Mouse (Mus musculus): ENCODE measurements around the gene Mip. TPM values are rescaled to one million over a fixed set of nuclear protein-coding genes. Genes with fewer than 3 reads are reported as not detected.
A peak's percentile ranks its signal among the peaks of the same experiment; 100 is the strongest.
"Not testable (repeated sequence)": the region's sequence is repeated elsewhere in the genome, so short reads cannot be mapped to it uniquely, and the experiment has no call there.

Gene Mip
- polyA plus RNA-seq, 1 experiment = not detected

DNA sequence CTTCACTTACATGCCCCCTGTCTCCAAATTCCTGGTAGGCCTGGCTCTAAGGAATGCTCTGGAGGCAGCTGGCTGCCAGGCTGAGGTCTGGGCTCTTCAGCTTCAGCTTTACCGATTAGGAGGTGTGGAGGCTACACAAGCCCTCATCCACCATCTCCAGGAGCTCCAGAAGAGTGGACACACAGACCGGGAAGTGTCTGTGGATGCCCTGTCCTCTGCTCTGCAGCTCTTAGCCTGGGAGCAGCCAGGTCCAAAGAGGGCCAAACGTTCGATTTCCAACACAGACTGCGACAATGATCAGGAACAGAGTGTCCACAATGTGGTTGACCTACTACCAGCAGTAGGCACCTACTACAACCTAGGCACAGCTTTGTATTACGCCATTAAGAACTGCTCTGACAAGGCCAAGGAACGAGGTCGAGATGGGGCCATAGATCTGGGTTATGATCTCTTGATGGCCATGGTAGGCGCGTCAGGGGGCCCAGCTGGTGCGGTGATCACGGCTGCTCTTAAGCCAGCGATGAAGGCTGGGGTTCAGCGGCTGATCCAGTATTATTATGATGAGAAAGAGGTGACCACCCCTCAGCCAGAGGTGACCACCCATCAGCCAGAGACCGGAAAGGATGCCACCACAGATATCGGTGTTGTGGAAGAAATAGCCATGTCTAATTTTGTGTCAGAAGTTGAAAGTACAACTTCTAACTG lies 43.7 kb downstream of the Mip start:
- H3K9me3 ChIP-seq (ENCODE audit: control insufficient read depth, low read length) = no peaks in the 10 kb centered on the region
- peaks cover 2% of the 10 kb centered on the region; the same call in 1 of the 2 replicates for H3K36me3 ChIP-seq (ENCODE audit: control insufficient read depth)
- H3K4me3 ChIP-seq (replicated peaks) = peak overlapping the region; percentile 86
- H3K4me1 ChIP-seq (ENCODE audit: control insufficient read depth) = peaks cover 29% of the 10 kb centered on the region
- TF ChIP-seq TAL1 (IDR thresholded peaks at IDR 0.05; ENCODE audit: low read length) = no peak
- TF ChIP-seq GATA1 (IDR thresholded peaks at IDR 0.05; ENCODE audit: low read length) = no peak
- no peaks in the 10 kb centered on the region for H3K27me3 ChIP-seq (ENCODE audit: control insufficient read depth)

- TF ChIP-seq GATA1 (IDR thresholded peaks at IDR 0.05; ENCODE audit: low read length) (no peak), TAL1 (IDR thresholded peaks at IDR 0.05; ENCODE audit: low read length) (no peak)
- H3K36me3 ChIP-seq (ENCODE audit: control insufficient read depth) = peaks cover 4% of the 10 kb centered on the region; the same call in 1 of the 2 replicates
- no peaks in the 10 kb centered on the region for H3K9me3 ChIP-seq (ENCODE audit: control insufficient read depth, low read length)
- H3K27me3 ChIP-seq (ENCODE audit: control insufficient read depth) = no peaks in the 10 kb centered on the region
- peak within 1 kb of the TSS; percentile 86 for H3K4me3 ChIP-seq (replicated peaks)
- peaks cover 32% of the 10 kb centered on the region for H3K4me1 ChIP-seq (ENCODE audit: control insufficient read depth)
These were observed 44.7 kb downstream of the Mip start, which contains the start of gene Stat2 for GRCm38 (mm10) chr10:128270287-128270841. TSS of gene Stat2 (plus strand) at chr10:128270559.

- H3K4me3 ChIP-seq (replicated peaks) = peak overlapping the region; percentile 86
- TF ChIP-seq GATA1 (IDR thresholded peaks at IDR 0.05; ENCODE audit: low read length) (no peak), TAL1 (IDR thresholded peaks at IDR 0.05; ENCODE audit: low read length) (no peak)
- no peaks in the 10 kb centered on the region for H3K9me3 ChIP-seq (ENCODE audit: control insufficient read depth, low read length)
- H3K36me3 ChIP-seq (ENCODE audit: control insufficient read depth) = peaks cover 4% of the 10 kb centered on the region; the same call in 1 of the 2 replicates
- H3K4me1 ChIP-seq (ENCODE audit: control insufficient read depth) = peaks cover 32% of the 10 kb centered on the region
- no peaks in the 10 kb centered on the region for H3K27me3 ChIP-seq (ENCODE audit: control insufficient read depth)
These were observed 45.2 kb downstream of the Mip start for GRCm38 (mm10) chr10:128270866-128271265.

DNA sequence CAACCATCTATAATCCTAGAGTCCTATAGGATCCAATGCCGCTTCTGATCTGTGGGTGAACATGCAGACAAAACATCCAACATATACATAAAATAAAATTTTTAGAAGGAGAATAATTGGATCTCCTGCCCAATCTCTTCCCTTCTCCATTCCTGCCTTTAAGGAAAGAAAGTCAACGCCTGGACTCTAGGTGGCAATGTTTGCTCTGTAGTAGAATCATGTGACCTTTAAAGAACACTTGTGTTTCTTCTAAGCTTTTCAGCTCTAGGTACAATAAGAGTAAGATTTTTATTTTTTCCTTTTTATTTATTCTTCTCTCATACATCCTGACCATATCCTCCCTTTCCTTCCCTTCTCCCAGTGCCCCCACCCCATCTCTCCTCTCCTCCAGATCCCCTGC lies 46.2 kb downstream of the Mip start:
- no peak overlapping the region for H3K4me3 ChIP-seq (replicated peaks)
- TF ChIP-seq TAL1 (IDR thresholded peaks at IDR 0.05; ENCODE audit: low read length) (no peak), GATA1 (IDR thresholded peaks at IDR 0.05; ENCODE audit: low read length) (no peak)
- H3K9me3 ChIP-seq (ENCODE audit: control insufficient read depth, low read length) = no peaks in the 10 kb centered on the region
- H3K27me3 ChIP-seq (ENCODE audit: control insufficient read depth) = no peaks in the 10 kb centered on the region
- H3K4me1 ChIP-seq (ENCODE audit: control insufficient read depth) = peaks cover 32% of the 10 kb centered on the region
- H3K36me3 ChIP-seq (ENCODE audit: control insufficient read depth) = peaks cover 10% of the 10 kb centered on the region

DNA sequence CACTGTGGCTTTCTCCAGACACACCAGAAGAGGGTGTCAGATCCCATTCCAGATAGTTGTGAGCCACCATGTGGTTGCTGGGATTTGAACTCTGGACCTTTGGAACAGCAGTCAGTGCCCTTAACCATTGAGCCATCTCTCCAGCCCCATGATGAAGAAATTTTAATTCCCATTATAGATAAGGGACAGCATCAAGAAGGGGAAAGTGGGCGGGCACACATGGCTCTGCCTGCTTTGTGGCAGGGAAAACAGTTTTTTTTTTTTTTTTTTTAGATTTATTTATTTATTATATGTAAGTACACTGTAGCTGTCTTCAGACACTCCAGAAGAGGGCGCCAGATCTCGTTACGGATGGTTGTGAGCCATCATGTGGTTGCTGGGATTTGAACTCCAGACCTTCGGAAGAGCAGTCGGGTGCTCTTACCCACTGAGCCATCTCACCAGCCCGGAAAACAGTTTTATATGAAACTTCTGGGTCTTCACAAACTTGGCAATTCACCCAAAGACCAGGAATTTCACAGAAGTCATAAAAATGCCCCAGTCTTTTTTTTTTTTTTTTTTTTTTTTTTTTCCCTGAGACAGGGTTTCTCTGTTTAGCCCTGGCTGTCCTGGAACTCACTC lies 47.3 kb downstream of the Mip start:
- H3K4me1 ChIP-seq (ENCODE audit: control insufficient read depth) = peaks cover 32% of the 10 kb centered on the region
- not testable (repeated sequence) for H3K27me3 ChIP-seq (ENCODE audit: control insufficient read depth); H3K4me3 ChIP-seq (replicated peaks); H3K9me3 ChIP-seq (ENCODE audit: control insufficient read depth, low read length)
- peaks cover 16% of the 10 kb centered on the region for H3K36me3 ChIP-seq (ENCODE audit: control insufficient read depth)

GRCm38 (mm10) chr10:128275374-128275773 lies 49.7 kb downstream of the Mip start:
- H3K4me3 ChIP-seq (replicated peaks); H3K27me3 ChIP-seq (ENCODE audit: control insufficient read depth); H3K9me3 ChIP-seq (ENCODE audit: control insufficient read depth, low read length): not testable (repeated sequence)
- Histone ChIP-seq H3K4me1 (ENCODE audit: control insufficient read depth) (peaks cover 17% of the 10 kb centered on the region), H3K36me3 (ENCODE audit: control insufficient read depth) (peaks cover 33% of the 10 kb centered on the region)

- H3K27me3 ChIP-seq (ENCODE audit: control insufficient read depth) = no peaks in the 10 kb centered on the region
These were observed 52.5 kb downstream of the Mip start for GRCm38 (mm10) chr10:128278158-128278557.

DNA sequence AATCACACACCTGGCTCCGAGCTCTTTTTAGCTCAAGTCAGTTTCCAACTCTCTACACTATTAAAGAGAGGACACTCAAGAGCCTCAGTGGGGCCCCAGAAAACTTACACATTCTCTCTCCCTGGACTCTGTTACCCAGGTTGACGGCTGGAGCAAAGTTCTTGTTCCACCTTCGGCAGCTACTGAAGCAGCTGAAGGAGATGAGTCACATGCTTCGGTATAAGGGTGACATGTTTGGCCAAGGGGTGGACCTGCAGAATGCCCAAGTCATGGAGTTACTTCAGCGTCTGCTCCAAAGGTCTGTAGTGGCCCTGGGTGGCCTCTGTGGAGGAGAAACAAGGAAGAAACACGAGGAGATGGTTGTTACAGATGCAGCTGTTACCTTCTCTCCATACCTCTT lies 55.3 kb downstream of the Mip start:
- Histone ChIP-seq H3K4me1 (ENCODE audit: control insufficient read depth) (peaks cover 5% of the 10 kb centered on the region), H3K36me3 (ENCODE audit: control insufficient read depth) (peaks cover 74% of the 10 kb centered on the region), H3K4me3 (replicated peaks) (no peak overlapping the region), H3K27me3 (ENCODE audit: control insufficient read depth) (no peaks in the 10 kb centered on the region), H3K9me3 (ENCODE audit: control insufficient read depth, low read length) (no peaks in the 10 kb centered on the region)
- TF ChIP-seq GATA1 (IDR thresholded peaks at IDR 0.05; ENCODE audit: low read length) (no peak), TAL1 (IDR thresholded peaks at IDR 0.05; ENCODE audit: low read length) (no peak)

More at GRCm38 (mm10) chr10:128278158-128278557, 52.5 kb downstream of the Mip start:
- peaks cover 53% of the 10 kb centered on the region for H3K36me3 ChIP-seq (ENCODE audit: control insufficient read depth)
- H3K4me1 ChIP-seq (ENCODE audit: control insufficient read depth) = peaks cover 3% of the 10 kb centered on the region
- H3K9me3 ChIP-seq (ENCODE audit: control insufficient read depth, low read length) = no peaks in the 10 kb centered on the region
- H3K4me3 ChIP-seq (replicated peaks) = no peak overlapping the region
- no peak for TF ChIP-seq GATA1 (IDR thresholded peaks at IDR 0.05; ENCODE audit: low read length)
- TF ChIP-seq TAL1 (IDR thresholded peaks at IDR 0.05; ENCODE audit: low read length) = no peak

Other genes starting within 250 kb of the Mip start
- not detected in 2 replicates for gene Hsd17b6, start 218.2 kb upstream of the Mip start, polyA plus RNA-seq (2012)
- gene Prim1, start 210.7 kb upstream of the Mip start, polyA plus RNA-seq (2012) = 1.3 TPM in 2 replicates
- 10.5 and 11.0 TPM in 2 replicates for gene Naca, start 190.3 kb upstream of the Mip start, polyA plus RNA-seq (2012)
- gene Ptges3, start 166.9 kb upstream of the Mip start, polyA plus RNA-seq (2012) = 8.6 and 11.8 TPM in 2 replicates
- gene Atp5b, start 142.6 kb upstream of the Mip start, polyA plus RNA-seq (2012) = 152 and 224 TPM in 2 replicates
- 3.2 and 3.6 TPM in 2 replicates for gene Baz2a, start 134.3 kb upstream of the Mip start, polyA plus RNA-seq (2012)
- 0.72 and 0.93 TPM in 2 replicates for gene Rbms2, start 45.5 kb upstream of the Mip start, polyA plus RNA-seq (2012)
- gene Gls2, start 31.4 kb upstream of the Mip start, polyA plus RNA-seq (2012) = not detected in 2 replicates
- 0.10 and 0.18 TPM in 2 replicates for gene Spryd4, start 14.0 kb upstream of the Mip start, polyA plus RNA-seq (2012)
- 2.7 and 3.0 TPM in 2 replicates for gene Timeless, start 6.2 kb downstream of the Mip start, polyA plus RNA-seq (2012)
- gene Apon, start 28.3 kb downstream of the Mip start, polyA plus RNA-seq (2012) = 0.02 and 0.04 TPM in 2 replicates
- not detected in 2 replicates for gene Apof, start 42.8 kb downstream of the Mip start, polyA plus RNA-seq (2012)
- 0.16 and 0.23 TPM in 2 replicates for gene Stat2, start 44.7 kb downstream of the Mip start, polyA plus RNA-seq (2012)
- not detected in 2 replicates for gene Il23a, start 72.9 kb downstream of the Mip start, polyA plus RNA-seq (2012)
- 0.31 and 0.44 TPM in 2 replicates for gene Pan2, start 77.5 kb downstream of the Mip start, polyA plus RNA-seq (2012)
- 2.3 and 3.2 TPM in 2 replicates for gene Cnpy2, start 96.6 kb downstream of the Mip start, polyA plus RNA-seq (2012)
- gene Cs, start 111.9 kb downstream of the Mip start, polyA plus RNA-seq (2012) = 2.2 and 3.1 TPM in 2 replicates
- 0.49 and 0.53 TPM in 2 replicates for gene Coq10a, start 143.2 kb downstream of the Mip start, polyA plus RNA-seq (2012)
- 1.4 and 1.9 TPM in 2 replicates for gene Ankrd52, start 151.3 kb downstream of the Mip start, polyA plus RNA-seq (2012)
- 0.15 and 0.16 TPM in 2 replicates for gene Slc39a5, start 175.4 kb downstream of the Mip start, polyA plus RNA-seq (2012)
- gene Nabp2, start 185.7 kb downstream of the Mip start, polyA plus RNA-seq (2012) = 32.3 and 34.1 TPM in 2 replicates
- 0.37 and 0.48 TPM in 2 replicates for gene Rnf41, start 185.8 kb downstream of the Mip start, polyA plus RNA-seq (2012)
- gene Smarcc2, start 233.4 kb downstream of the Mip start, polyA plus RNA-seq (2012) = 19.2 and 19.5 TPM in 2 replicates